Mouse (Mus musculus) heart, embryonic 11.5 days (tissue): ENCODE data around the gene Ankrd52. TPM values are rescaled to one million over a fixed set of nuclear protein-coding genes. Genes with fewer than 3 reads are reported as not detected.

Experiments used
- ATAC-seq: fragments of 200-750 bp; cut with Nextera tagmentation; replicated peaks from 2 replicates; pipeline ENCODE4 v1.8.0; 2017; ENCODE audit warnings: moderate library complexity; ENCODE audit not compliant: insufficient number of reproducible peaks, low FRiP score, low TSS enrichment
- H3K27ac ChIP-seq: fragments of 300-500 bp; sonication (generic); 2 replicates; pipeline ENCODE4 v1.5.1; 2014; ENCODE audit warnings: mild to moderate bottlenecking, low read depth, low read length
- H3K27me3 ChIP-seq: fragments of 300-500 bp; sonication (generic); 2 replicates; pipeline ENCODE4 v1.6.1; 2014; ENCODE audit warnings: mild to moderate bottlenecking, low read length, mixed read lengths; ENCODE audit not compliant: control insufficient read depth, insufficient read depth
- H3K36me3 ChIP-seq: fragments of 300-500 bp; sonication (generic); 2 replicates; pipeline ENCODE4 v1.6.1; 2014; ENCODE audit warnings: mild to moderate bottlenecking, low read length, moderate library complexity, mixed read lengths; ENCODE audit not compliant: control insufficient read depth, insufficient read depth
- H3K4me1 ChIP-seq: fragments of 300-500 bp; sonication (generic); 2 replicates; pipeline ENCODE4 v1.6.1; 2014; ENCODE audit warnings: low read length; ENCODE audit not compliant: control insufficient read depth, insufficient read depth
- H3K4me2 ChIP-seq: fragments of 300-500 bp; sonication (generic); 2 replicates; pipeline ENCODE4 v1.6.1; 2014; ENCODE audit warnings: mild to moderate bottlenecking, moderate library complexity
- H3K4me3 ChIP-seq: fragments of 300-500 bp; sonication (generic); 2 replicates; pipeline ENCODE4 v1.5.1; 2014; ENCODE audit warnings: low read depth, low read length
- H3K9ac ChIP-seq: fragments of 300-500 bp; sonication (generic); 2 replicates; pipeline ENCODE4 v1.6.1; 2014; ENCODE audit warnings: mild to moderate bottlenecking, low read depth, low read length, moderate library complexity
- H3K9me3 ChIP-seq: fragments of 300-500 bp; sonication (generic); replicated peaks from 2 replicates; pipeline ENCODE4 v1.6.1; 2016; ENCODE audit warnings: low read length; ENCODE audit not compliant: control insufficient read depth
- whole genome bisulfite sequencing: fragments of 180-500 bp; shearing (Covaris S2); extraction: QIAGEN DNeasy Blood & Tissue Kit; methylation state at CpG from one replicate; pipeline ENCODE4 v1.1.7; 2014; ENCODE audit not compliant: insufficient replicate concordance; 5-methylcytosine and 5-hydroxymethylcytosine counted together
- polyA plus RNA-seq: library from polyadenylated mRNA; unstranded; fragments of >200 nt; fragmentation: Nextera tagmentation; extraction: Ambion mirVana; gene quantifications from 2 replicates; pipeline ENCODE4 v1.2.1, GENCODE M21; 2014

Ankrd52 gene
- polyA plus RNA-seq, 1 experiment from 2014 or later, result 11.7 TPM

- H3K27me3 ChIP-seq, result no peaks in the 10 kb centered on the region
- H3K4me1 ChIP-seq, result peaks cover 15% of the 10 kb centered on the region
- H3K27ac ChIP-seq, result no peak overlapping the region
- H3K36me3 ChIP-seq, result peaks cover 3% of the 10 kb centered on the region; the same call in 1 of the 2 replicates
- 75% methylated on average over 6 of the region's 6 CpGs for WGBS
- H3K4me2 ChIP-seq, result no peak overlapping the region
- H3K4me3 ChIP-seq, result no peak overlapping the region
- H3K9ac ChIP-seq, result no peak overlapping the region
- ATAC-seq, result no peak
- no peaks in the 10 kb centered on the region for H3K9me3 ChIP-seq
Observed at GRCm38 (mm10) chr10:128374393-128374792, 2.5 kb upstream of the Ankrd52 start.

DNA sequence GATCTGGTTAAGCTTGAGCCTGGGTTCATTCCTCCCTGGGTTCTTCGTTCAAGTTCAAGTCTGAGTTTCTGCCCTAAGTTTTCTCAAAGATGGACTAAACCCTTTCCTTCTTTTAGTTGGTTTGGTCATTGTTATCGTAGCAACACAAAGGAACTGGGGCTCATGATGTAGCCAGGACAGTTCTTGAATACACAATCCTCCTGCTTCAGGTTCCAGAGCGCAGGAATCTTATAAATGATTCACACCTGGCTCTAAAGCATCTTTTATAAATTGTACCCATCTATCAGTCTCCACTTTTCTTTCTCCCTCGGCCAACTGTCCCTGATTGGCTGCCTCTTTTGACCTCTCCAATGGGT lies 838 bp upstream of the Ankrd52 start:
- Histone ChIP-seq H3K36me3 (peaks cover 12% of the 10 kb centered on the region; the same call in 1 of the 2 replicates), H3K9ac (peak overlapping the region; percentile 99; the same call in 1 of the 2 replicates), H3K9me3 (no peaks in the 10 kb centered on the region), H3K27me3 (no peaks in the 10 kb centered on the region), H3K4me3 (peak overlapping the region; percentile 96), H3K4me1 (peaks cover 14% of the 10 kb centered on the region), H3K4me2 (peak overlapping the region; percentile 90), H3K27ac (peak overlapping the region; percentile 83)
- ATAC-seq, result no peak
- WGBS, result 49% methylated on average over 4 of the region's 4 CpGs

- peak overlapping the region; percentile 99 for H3K9ac ChIP-seq
- H3K27me3 ChIP-seq, result no peaks in the 10 kb centered on the region
- H3K9me3 ChIP-seq, result no peaks in the 10 kb centered on the region
- peak overlapping the region; percentile 90 for H3K4me2 ChIP-seq
- peaks cover 14% of the 10 kb centered on the region for H3K4me1 ChIP-seq
- peak overlapping the region; percentile 96 for H3K4me3 ChIP-seq
- peak overlapping the region; percentile 83 for H3K27ac ChIP-seq
- peak; percentile 60 for ATAC-seq
- 0% methylated on average over 39 of the region's 47 CpGs for WGBS
- H3K36me3 ChIP-seq, result peaks cover 18% of the 10 kb centered on the region
Observed at GRCm38 (mm10) chr10:128377222-128377939, 466 bp downstream of the Ankrd52 start.

GRCm38 (mm10) chr10:128377940-128378448 lies 1.1 kb downstream of the Ankrd52 start:
- WGBS, result 62% methylated on average over 14 of the region's 14 CpGs
- no peak overlapping the region; the same call in 1 of the 2 replicates for H3K27ac ChIP-seq
- H3K27me3 ChIP-seq, result no peaks in the 10 kb centered on the region
- H3K4me3 ChIP-seq, result peak overlapping the region; percentile 96
- peak overlapping the region; percentile 90 for H3K4me2 ChIP-seq
- H3K9me3 ChIP-seq, result no peaks in the 10 kb centered on the region
- ATAC-seq, result no peak
- H3K9ac ChIP-seq, result peak overlapping the region; percentile 99
- H3K36me3 ChIP-seq, result peaks cover 22% of the 10 kb centered on the region
- peaks cover 14% of the 10 kb centered on the region for H3K4me1 ChIP-seq

DNA sequence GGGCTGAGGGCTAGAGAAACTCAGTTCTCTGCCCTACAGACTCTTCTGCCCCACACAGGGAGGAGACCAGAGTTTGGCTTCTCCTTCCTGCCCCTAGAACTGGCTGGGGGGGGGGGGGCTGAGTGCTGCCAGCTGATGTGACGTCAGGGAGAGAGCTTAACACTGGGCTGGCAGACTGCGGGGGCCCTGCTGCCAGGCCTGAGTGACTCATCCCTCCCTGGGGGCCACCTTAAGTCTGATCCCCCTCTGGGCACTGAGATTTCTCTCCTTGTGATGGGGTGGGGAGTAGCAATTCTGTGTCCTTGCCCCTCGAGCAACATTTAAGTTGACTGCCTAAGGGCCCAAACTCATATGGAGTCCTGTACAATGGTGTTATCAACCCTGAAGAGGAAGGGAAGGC lies 1.5 kb downstream of the Ankrd52 start:
- Histone ChIP-seq H3K36me3 (peaks cover 27% of the 10 kb centered on the region), H3K27ac (no peak overlapping the region), H3K9ac (peak overlapping the region; percentile 99; the same call in 1 of the 2 replicates), H3K27me3 (no peaks in the 10 kb centered on the region), H3K4me2 (peak overlapping the region; percentile 90), H3K4me1 (peaks cover 14% of the 10 kb centered on the region), H3K4me3 (peak overlapping the region; percentile 96; the same call in 1 of the 2 replicates), H3K9me3 (no peaks in the 10 kb centered on the region)
- ATAC-seq, result no peak
- 71% methylated on average over 3 of the region's 3 CpGs for WGBS

DNA sequence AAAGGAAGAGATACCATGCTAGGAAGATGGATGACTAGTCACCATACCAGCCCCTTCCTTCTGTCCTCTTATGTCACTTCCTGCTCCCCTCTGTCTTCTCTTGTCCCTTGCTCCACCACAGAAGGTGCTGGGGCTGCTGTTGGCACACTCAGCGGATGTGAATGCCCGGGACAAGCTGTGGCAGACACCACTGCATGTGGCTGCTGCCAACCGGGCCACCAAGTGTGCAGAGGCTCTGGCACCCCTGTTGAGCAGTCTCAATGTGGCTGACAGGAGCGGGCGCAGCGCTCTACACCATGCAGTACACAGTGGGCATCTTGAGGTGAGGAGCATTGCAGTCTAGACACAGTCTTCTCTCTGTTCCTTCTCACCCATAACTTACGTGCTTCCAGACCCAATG lies 2.3 kb downstream of the Ankrd52 start:
- Histone ChIP-seq H3K9ac (no peak overlapping the region), H3K4me3 (no peak overlapping the region), H3K27ac (no peak overlapping the region), H3K36me3 (peaks cover 33% of the 10 kb centered on the region), H3K27me3 (no peaks in the 10 kb centered on the region), H3K9me3 (no peaks in the 10 kb centered on the region), H3K4me1 (peaks cover 14% of the 10 kb centered on the region), H3K4me2 (no peak overlapping the region)
- no peak for ATAC-seq
- 91% methylated on average over 7 of the region's 7 CpGs for WGBS

GRCm38 (mm10) chr10:128380565-128380964 lies 3.6 kb downstream of the Ankrd52 start:
- Histone ChIP-seq H3K4me3 (no peak overlapping the region), H3K36me3 (peaks cover 42% of the 10 kb centered on the region), H3K27ac (no peak overlapping the region), H3K9ac (no peak overlapping the region), H3K9me3 (no peaks in the 10 kb centered on the region), H3K27me3 (no peaks in the 10 kb centered on the region), H3K4me1 (peaks cover 14% of the 10 kb centered on the region), H3K4me2 (no peak overlapping the region)
- WGBS, result 84% methylated on average over 5 of the region's 5 CpGs
- no peak for ATAC-seq

- Histone ChIP-seq H3K36me3 (peaks cover 57% of the 10 kb centered on the region), H3K9ac (no peak overlapping the region), H3K27me3 (no peaks in the 10 kb centered on the region), H3K4me2 (no peak overlapping the region), H3K9me3 (no peaks in the 10 kb centered on the region), H3K4me3 (no peak overlapping the region), H3K4me1 (peaks cover 10% of the 10 kb centered on the region), H3K27ac (no peak overlapping the region)
- 90% methylated on average over 8 of the region's 8 CpGs for WGBS
- ATAC-seq, result no peak
Observed at GRCm38 (mm10) chr10:128382482-128382881, 5.6 kb downstream of the Ankrd52 start.

GRCm38 (mm10) chr10:128385902-128386301 lies 9.0 kb downstream of the Ankrd52 start:
- ATAC-seq, result no peak
- no peaks in the 10 kb centered on the region for H3K27me3 ChIP-seq
- no peak overlapping the region for H3K4me2 ChIP-seq
- WGBS, result 87% methylated on average over 7 of the region's 7 CpGs
- peaks cover 76% of the 10 kb centered on the region for H3K36me3 ChIP-seq
- H3K9me3 ChIP-seq, result no peaks in the 10 kb centered on the region
- no peak overlapping the region for H3K4me3 ChIP-seq
- H3K4me1 ChIP-seq, result peaks cover 2% of the 10 kb centered on the region; the same call in 1 of the 2 replicates
- H3K9ac ChIP-seq, result no peak overlapping the region
- no peak overlapping the region for H3K27ac ChIP-seq
